Mouse (Mus musculus): ENCODE data around the gene Ipo9. TPM values are rescaled to one million over a fixed set of nuclear protein-coding genes. Genes with fewer than 3 reads are reported as not detected.

Ipo9 gene
- polyA plus RNA-seq, 1 experiment from 2014 or later = 53.1 TPM

GRCm38 (mm10) chr1:135460521-135460920, 30.2 kb upstream of the Ipo9 start:
- H3K27me3 ChIP-seq (ENCODE audit: insufficient read depth, low read length) = no peaks in the 10 kb centered on the region
- DNase-seq (ENCODE audit: low spot score) (no peak), ATAC-seq (replicated peaks; ENCODE audit: low FRiP score, low read depth) (no peak)
- H3K9ac ChIP-seq (ENCODE audit: low read depth, low read length) = no peak overlapping the region
- no peak overlapping the region for H3K4me3 ChIP-seq (replicated peaks; ENCODE audit: low read depth, low read length)
- no peak for TF ChIP-seq CTCF (IDR thresholded peaks at IDR 0.05; ENCODE audit: low read depth)
- H3K27ac ChIP-seq = no peak overlapping the region
- H3K9me3 ChIP-seq (replicated peaks; ENCODE audit: low read length) = no peaks in the 10 kb centered on the region
- H3K4me2 ChIP-seq (ENCODE audit: low read length) = no peak overlapping the region
- H3K36me3 ChIP-seq (ENCODE audit: insufficient read depth, low read length) = peaks cover 13% of the 10 kb centered on the region
- WGBS = 90% methylated on average over 16 of the region's 16 CpGs
- H3K4me1 ChIP-seq (replicated peaks; ENCODE audit: insufficient read depth, low read length) = no peaks in the 10 kb centered on the region

GRCm38 (mm10) chr1:135457860-135458259, 27.6 kb upstream of the Ipo9 start:
- no peak for ATAC-seq (replicated peaks; ENCODE audit: low FRiP score, low read depth)
- TF ChIP-seq CTCF (IDR thresholded peaks at IDR 0.05; ENCODE audit: low read depth) = no peak
- Histone ChIP-seq H3K27ac (no peak overlapping the region), H3K4me1 (replicated peaks; ENCODE audit: insufficient read depth, low read length) (no peaks in the 10 kb centered on the region), H3K27me3 (ENCODE audit: insufficient read depth, low read length) (no peaks in the 10 kb centered on the region), H3K4me2 (ENCODE audit: low read length) (no peak overlapping the region), H3K9ac (ENCODE audit: low read depth, low read length) (no peak overlapping the region), H3K36me3 (ENCODE audit: insufficient read depth, low read length) (peaks cover 32% of the 10 kb centered on the region), H3K4me3 (replicated peaks; ENCODE audit: low read depth, low read length) (no peak overlapping the region), H3K9me3 (replicated peaks; ENCODE audit: low read length) (no peaks in the 10 kb centered on the region)
- WGBS = 62% methylated on average over 5 of the region's 5 CpGs
- DNase-seq (ENCODE audit: low spot score) = no peak

- Histone ChIP-seq H3K9ac (ENCODE audit: low read depth, low read length) (no peak overlapping the region), H3K36me3 (ENCODE audit: insufficient read depth, low read length) (peaks cover 45% of the 10 kb centered on the region), H3K9me3 (replicated peaks; ENCODE audit: low read length) (no peaks in the 10 kb centered on the region), H3K4me2 (ENCODE audit: low read length) (no peak overlapping the region), H3K27ac (no peak overlapping the region), H3K4me3 (replicated peaks; ENCODE audit: low read depth, low read length) (no peak overlapping the region), H3K4me1 (replicated peaks; ENCODE audit: insufficient read depth, low read length) (no peaks in the 10 kb centered on the region), H3K27me3 (ENCODE audit: insufficient read depth, low read length) (no peaks in the 10 kb centered on the region)
- ATAC-seq (replicated peaks; ENCODE audit: low FRiP score, low read depth) (no peak), DNase-seq (ENCODE audit: low spot score) (peak; percentile 43)
- peak; percentile 60 for TF ChIP-seq CTCF (IDR thresholded peaks at IDR 0.05; ENCODE audit: low read depth)
- whole genome bisulfite sequencing = 74% methylated on average over 10 of the region's 10 CpGs
Measured at GRCm38 (mm10) chr1:135452259-135452658, 22.0 kb upstream of the Ipo9 start.

DNA sequence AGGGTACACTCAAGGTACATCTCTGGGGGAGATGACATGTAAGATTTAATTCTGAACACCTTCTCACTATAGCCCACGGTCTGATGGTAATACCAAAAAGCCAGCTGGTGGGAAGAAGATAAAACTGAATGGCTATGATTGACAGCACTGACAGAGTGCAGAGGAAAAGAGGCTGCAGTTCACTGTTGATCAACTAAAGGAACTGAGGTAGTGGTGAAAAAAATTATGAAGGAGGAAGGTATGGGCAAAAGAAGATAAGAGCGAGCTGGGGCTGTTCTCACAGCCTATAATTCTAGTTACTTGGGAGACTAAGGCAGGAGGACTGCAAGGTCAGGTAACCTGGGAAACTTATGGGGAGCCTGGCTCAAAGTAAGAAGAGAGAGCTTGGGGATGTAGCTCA, 21.1 kb upstream of the Ipo9 start:
- DNase-seq (ENCODE audit: low spot score) = no peak
- Histone ChIP-seq H3K9ac (ENCODE audit: low read depth, low read length) (no peak overlapping the region), H3K36me3 (ENCODE audit: insufficient read depth, low read length) (peaks cover 45% of the 10 kb centered on the region), H3K27ac (no peak overlapping the region), H3K9me3 (replicated peaks; ENCODE audit: low read length) (no peaks in the 10 kb centered on the region), H3K27me3 (ENCODE audit: insufficient read depth, low read length) (no peaks in the 10 kb centered on the region), H3K4me3 (replicated peaks; ENCODE audit: low read depth, low read length) (no peak overlapping the region), H3K4me2 (ENCODE audit: low read length) (no peak overlapping the region), H3K4me1 (replicated peaks; ENCODE audit: insufficient read depth, low read length) (no peaks in the 10 kb centered on the region)
- WGBS = 91% methylated on average over 2 of the region's 2 CpGs
- TF ChIP-seq CTCF (IDR thresholded peaks at IDR 0.05; ENCODE audit: low read depth) = no peak
- ATAC-seq (replicated peaks; ENCODE audit: low FRiP score, low read depth) = no peak

DNA sequence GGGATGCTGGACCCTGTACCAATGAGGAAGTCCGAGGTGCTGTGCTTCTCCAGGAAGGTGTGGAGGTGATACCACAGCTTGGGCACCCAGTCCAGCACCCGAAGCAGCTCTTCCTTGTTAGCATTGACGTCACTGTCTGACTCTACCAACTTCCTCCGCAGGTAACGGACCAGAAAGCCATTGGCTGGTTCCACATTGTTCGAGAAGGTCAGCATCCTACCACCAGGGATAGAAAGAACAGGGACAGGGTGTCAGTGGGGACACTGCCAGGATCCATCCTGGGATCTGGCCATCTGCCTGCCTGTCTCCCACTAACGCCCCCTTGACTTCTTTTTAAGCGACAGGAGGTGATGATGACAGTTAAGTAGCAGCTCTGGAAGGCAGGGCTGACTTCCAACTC, 19.6 kb upstream of the Ipo9 start:
- 91% methylated on average over 8 of the region's 8 CpGs for WGBS
- no peak for DNase-seq (ENCODE audit: low spot score)
- Histone ChIP-seq H3K9ac (ENCODE audit: low read depth, low read length) (no peak overlapping the region), H3K4me3 (replicated peaks; ENCODE audit: low read depth, low read length) (no peak overlapping the region), H3K9me3 (replicated peaks; ENCODE audit: low read length) (no peaks in the 10 kb centered on the region), H3K4me2 (ENCODE audit: low read length) (no peak overlapping the region), H3K27ac (no peak overlapping the region), H3K4me1 (replicated peaks; ENCODE audit: insufficient read depth, low read length) (no peaks in the 10 kb centered on the region), H3K36me3 (ENCODE audit: insufficient read depth, low read length) (peaks cover 44% of the 10 kb centered on the region), H3K27me3 (ENCODE audit: insufficient read depth, low read length) (no peaks in the 10 kb centered on the region)
- no peak for ATAC-seq (replicated peaks; ENCODE audit: low FRiP score, low read depth)
- TF ChIP-seq CTCF (IDR thresholded peaks at IDR 0.05; ENCODE audit: low read depth) = no peak

DNA sequence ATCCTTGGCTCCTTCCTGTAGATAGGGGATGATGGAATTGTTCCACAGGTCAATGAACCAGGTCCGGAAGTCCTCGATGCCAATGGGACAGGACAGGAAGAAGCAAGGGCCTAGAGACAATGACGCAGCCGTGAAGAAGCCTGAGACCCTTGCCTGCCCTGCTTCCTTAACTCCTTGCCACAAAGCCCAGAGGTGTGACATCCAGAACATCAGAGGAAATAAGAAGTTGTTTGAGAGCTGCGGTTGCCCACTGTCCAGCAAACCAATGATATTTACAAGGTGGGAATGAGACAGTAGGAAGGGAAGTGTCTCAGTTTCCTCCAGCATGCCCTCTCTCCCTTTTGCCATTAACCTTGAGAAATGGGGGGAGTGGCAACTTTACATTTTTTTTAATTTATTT, 18.6 kb upstream of the Ipo9 start:
- no peak overlapping the region for H3K4me2 ChIP-seq (ENCODE audit: low read length)
- no peak overlapping the region for H3K9ac ChIP-seq (ENCODE audit: low read depth, low read length)
- no peak for TF ChIP-seq CTCF (IDR thresholded peaks at IDR 0.05; ENCODE audit: low read depth)
- WGBS = 94% methylated on average over 5 of the region's 5 CpGs
- H3K4me1 ChIP-seq (replicated peaks; ENCODE audit: insufficient read depth, low read length) = no peaks in the 10 kb centered on the region
- ATAC-seq (replicated peaks; ENCODE audit: low FRiP score, low read depth) = no peak
- H3K27me3 ChIP-seq (ENCODE audit: insufficient read depth, low read length) = no peaks in the 10 kb centered on the region
- H3K4me3 ChIP-seq (replicated peaks; ENCODE audit: low read depth, low read length) = no peak overlapping the region
- H3K9me3 ChIP-seq (replicated peaks; ENCODE audit: low read length) = no peaks in the 10 kb centered on the region
- peaks cover 35% of the 10 kb centered on the region for H3K36me3 ChIP-seq (ENCODE audit: insufficient read depth, low read length)
- no peak for DNase-seq (ENCODE audit: low spot score)
- no peak overlapping the region for H3K27ac ChIP-seq

- no peak overlapping the region for H3K9ac ChIP-seq (ENCODE audit: low read depth, low read length)
- TF ChIP-seq CTCF (IDR thresholded peaks at IDR 0.05; ENCODE audit: low read depth) = no peak
- H3K27me3 ChIP-seq (ENCODE audit: insufficient read depth, low read length) = no peaks in the 10 kb centered on the region
- WGBS = 92% methylated on average over 12 of the region's 12 CpGs
- ATAC-seq (replicated peaks; ENCODE audit: low FRiP score, low read depth) (no peak), DNase-seq (ENCODE audit: low spot score) (no peak)
- H3K4me1 ChIP-seq (replicated peaks; ENCODE audit: insufficient read depth, low read length) = no peaks in the 10 kb centered on the region
- H3K4me3 ChIP-seq (replicated peaks; ENCODE audit: low read depth, low read length) = no peak overlapping the region
- no peak overlapping the region for H3K4me2 ChIP-seq (ENCODE audit: low read length)
- H3K9me3 ChIP-seq (replicated peaks; ENCODE audit: low read length) = no peaks in the 10 kb centered on the region
- H3K27ac ChIP-seq = no peak overlapping the region
- peaks cover 22% of the 10 kb centered on the region for H3K36me3 ChIP-seq (ENCODE audit: insufficient read depth, low read length)
Measured at GRCm38 (mm10) chr1:135443506-135443905, 13.2 kb upstream of the Ipo9 start.

Data from kidney, postnatal 0 days (tissue).